In the genomic region with DNA sequence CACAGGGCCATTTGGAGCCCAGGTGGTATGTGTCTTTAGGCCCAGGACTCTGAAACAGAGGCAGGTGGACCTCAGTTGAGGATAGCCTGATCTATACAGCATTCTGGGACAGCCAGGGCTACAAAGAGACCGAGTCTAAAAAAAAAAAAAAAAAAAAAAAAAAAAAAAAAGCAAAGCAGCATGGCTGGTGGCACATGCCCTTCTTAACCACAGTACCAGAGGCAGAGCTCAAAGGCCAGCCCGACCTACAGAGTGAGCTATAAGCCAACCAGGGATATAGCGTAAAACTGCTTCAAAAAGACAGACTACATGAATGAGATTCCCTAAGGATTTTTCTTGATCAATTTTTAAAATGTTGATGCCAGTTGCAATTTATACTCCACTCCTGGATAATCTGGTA, we compare ENCODE assay signal across 13 mouse cellular contexts. TPM values are rescaled to one million over a fixed set of nuclear protein-coding genes. Genes with fewer than 3 reads are reported as not detected.
DNase-seq lines count a peak whose midpoint lies in the region; ATAC-seq and TF ChIP-seq lines count a peak whose summit lies in the region.
"Had no signal": no experiment of that assay in that cellular context is flagged by ENCODE, and none has a peak within 500 bp of the region (broad histone marks: within the 10 kb centered on the region; RNA-seq: fewer than 3 reads in every experiment).

No protein-coding gene starts in this region.

- TF ChIP-seq CTCF in layer of hippocampus, adult 2 months (conservative IDR thresholded peaks at IDR 0.05), result no peak

- no peak overlapping the region for H3K4me2 ChIP-seq in forebrain, embryonic 15.5 days (replicated peaks)

- H3K27ac ChIP-seq in heart, embryonic 10.5 days, result no peak overlapping the region
- peak overlapping the region; percentile 58 for H3K27ac ChIP-seq in layer of hippocampus, adult 2 months
- peak overlapping the region; percentile 57 for H3K27ac ChIP-seq in forebrain, embryonic 15.5 days (replicated peaks)

- peaks cover 38% of the 10 kb centered on the region for H3K4me1 ChIP-seq in heart, embryonic 10.5 days
- H3K4me1 ChIP-seq in forebrain, embryonic 15.5 days, result peaks cover 61% of the 10 kb centered on the region

- H3K9ac ChIP-seq in forebrain, embryonic 15.5 days (replicated peaks), result no peak overlapping the region

- no peak overlapping the region for H3K4me3 ChIP-seq in heart, embryonic 10.5 days
- no peak overlapping the region for H3K4me3 ChIP-seq in layer of hippocampus, adult 2 months
- no peak overlapping the region for H3K4me3 ChIP-seq in forebrain, embryonic 15.5 days

- peak; percentile 83 for DNase-seq in heart, adult 11 months
- no peak for DNase-seq in heart, embryonic 10.5 days (ENCODE audit: low spot score)
- no peak for DNase-seq in layer of hippocampus, adult 2 months (ENCODE audit: low spot score in 2 of 2)
- no peak for DNase-seq in layer of hippocampus, adult 9-11 months
- DNase-seq in 416B (ENCODE audit: low read depth), result peak; percentile 42
- no peak for DNase-seq in embryo, embryonic 10 days (ENCODE audit: low spot score)
- DNase-seq in thymus, adult 18-20 months, result no peak
- DNase-seq: adrenal gland, adult 2 months; cerebellum, postnatal 10 days; kidney, adult 11 months; retina, postnatal 1 day; thymus, postnatal 25 days had no signal

- no peak for ATAC-seq in forebrain, embryonic 15.5 days (replicated peaks)

- 78% methylated on average over 3 of the region's 3 CpGs for WGBS in heart, embryonic 10.5 days
- WGBS in forebrain, embryonic 15.5 days, result 84% methylated on average over 3 of the region's 3 CpGs

- H3K36me3 ChIP-seq in heart, embryonic 10.5 days, result peaks cover 22% of the 10 kb centered on the region
- no peaks in the 10 kb centered on the region for H3K36me3 ChIP-seq in forebrain, embryonic 15.5 days

- H3K9me3 ChIP-seq in heart, embryonic 10.5 days, result no peaks in the 10 kb centered on the region
- H3K9me3 ChIP-seq in forebrain, embryonic 15.5 days, result no peaks in the 10 kb centered on the region

- H3K27me3 ChIP-seq in heart, embryonic 10.5 days (ENCODE audit: insufficient read depth, poor library complexity, severe bottlenecking), result no peaks in the 10 kb centered on the region
- no peaks in the 10 kb centered on the region for H3K27me3 ChIP-seq in forebrain, embryonic 15.5 days

RNA-seq across cellular contexts. Expression of a gene that starts 9.5 kb away (rescaled TPM):
- polyA plus RNA-seq in heart, embryonic 10.5 days (2016; fragmentation: Nextera tagmentation; extraction: Ambion mirVana), result 43.6 and 46.0 TPM in 2 replicates
- total RNA-seq in layer of hippocampus, adult 2 months (2021), result 10 to 100 TPM; 57.1 to 58.3 TPM
- polyA plus RNA-seq in forebrain, embryonic 15.5 days (2015; fragmentation: Nextera tagmentation; extraction: Ambion mirVana), result 58.0 and 67.1 TPM in 2 replicates

Comparison
In these comparisons a context has a peak if more than half of its experiments do, and no peak if none do; other contexts are left out.
1. DNase-seq: peak in heart, adult 11 months (single experiment) and 416B (single experiment); none in heart, embryonic 10.5 days (single experiment), layer of hippocampus, adult 2 months (0 of 2), layer of hippocampus, adult 9-11 months (single experiment), embryo, embryonic 10 days (single experiment) and thymus, adult 18-20 months (0 of 2).